Mouse (Mus musculus) forebrain, embryonic 15.5 days (tissue): ENCODE measurements around the gene Sufu. TPM values are rescaled to one million over a fixed set of nuclear protein-coding genes. Genes with fewer than 3 reads are reported as not detected.

Experiments
- ATAC-seq: fragments of 200-750 bp; cut with Nextera tagmentation; replicated peaks from 2 replicates; pipeline ENCODE4 v1.8.0; 2017; ENCODE audit warnings: mild to moderate bottlenecking, moderate TSS enrichment, moderate library complexity
- H3K27ac ChIP-seq: fragments of 300-500 bp; sonication (generic); replicated peaks from 2 replicates; pipeline ENCODE4 v1.5.1; 2015; ENCODE audit warnings: mild to moderate bottlenecking, inconsistent platforms
- H3K27me3 ChIP-seq: fragments of 300-500 bp; sonication (generic); 2 replicates; pipeline ENCODE4 v1.6.1; 2015; ENCODE audit warnings: inconsistent platforms
- H3K36me3 ChIP-seq: fragments of 300-500 bp; sonication (generic); 2 replicates; pipeline ENCODE4 v1.6.1; 2015; ENCODE audit warnings: mild to moderate bottlenecking, inconsistent platforms
- H3K4me1 ChIP-seq: fragments of 300-500 bp; sonication (generic); 2 replicates; pipeline ENCODE4 v1.6.1; 2015; ENCODE audit warnings: inconsistent platforms
- H3K4me2 ChIP-seq: fragments of 300-500 bp; sonication (generic); replicated peaks from 2 replicates; pipeline ENCODE4 v1.6.1; 2015; ENCODE audit warnings: mild to moderate bottlenecking, inconsistent platforms
- H3K4me3 ChIP-seq: fragments of 300-500 bp; sonication (generic); 2 replicates; pipeline ENCODE4 v1.5.1; 2015; ENCODE audit warnings: mild to moderate bottlenecking, inconsistent platforms
- H3K9ac ChIP-seq: fragments of 300-500 bp; sonication (generic); replicated peaks from 2 replicates; pipeline ENCODE4 v1.6.1; 2015; ENCODE audit warnings: mild to moderate bottlenecking, inconsistent platforms
- H3K9me3 ChIP-seq: fragments of 300-500 bp; sonication (generic); 2 replicates; pipeline ENCODE4 v1.6.1; 2016; ENCODE audit warnings: inconsistent platforms
- WGBS: fragments of 180-500 bp; shearing (Covaris S2); methylation state at CpG from one replicate; pipeline ENCODE4 v1.1.7; 2015; ENCODE audit warnings: mixed read lengths; 5-methylcytosine and 5-hydroxymethylcytosine counted together
- polyA plus RNA-seq: library from polyadenylated mRNA; unstranded; fragments of >200 nt; fragmentation: Nextera tagmentation; extraction: Ambion mirVana; gene quantifications from 2 replicates; pipeline ENCODE4 v1.2.1, GENCODE M21; 2015

Gene Sufu
- polyA plus RNA-seq, 1 experiment from 2014 or later: 30.5 TPM

DNA sequence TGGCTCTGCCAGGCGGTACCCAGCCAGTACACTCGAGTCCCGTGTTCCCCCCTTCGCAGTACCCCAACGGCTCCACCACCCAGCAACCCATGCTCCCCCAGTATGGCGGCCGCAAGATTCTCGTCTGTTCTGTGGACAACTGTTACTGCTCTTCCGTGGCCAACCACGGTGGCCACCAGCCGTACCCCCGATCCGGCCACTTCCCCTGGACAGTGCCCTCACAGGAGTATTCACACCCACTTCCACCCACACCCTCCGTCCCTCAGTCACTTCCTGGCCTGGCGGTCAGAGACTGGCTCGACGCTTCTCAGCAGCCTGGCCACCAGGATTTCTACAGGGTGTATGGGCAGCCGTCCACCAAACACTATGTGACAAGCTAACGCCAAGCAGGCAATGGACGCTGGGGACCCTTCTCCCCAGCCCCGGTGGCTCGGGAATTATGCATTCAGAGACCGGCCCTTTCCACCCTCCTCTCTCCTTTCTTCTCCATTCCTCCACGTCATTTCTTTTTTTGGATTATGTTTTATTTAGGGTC lies 118.7 kb downstream of the Sufu start:
- Histone ChIP-seq H3K9ac (no peak overlapping the region), H3K4me1 (peaks cover 22% of the 10 kb centered on the region), H3K27me3 (no peaks in the 10 kb centered on the region), H3K9me3 (no peaks in the 10 kb centered on the region), H3K27ac (no peak overlapping the region), H3K4me2 (no peak overlapping the region), H3K4me3 (no peak overlapping the region), H3K36me3 (peaks cover 50% of the 10 kb centered on the region)
- WGBS: 92% methylated on average over 24 of the region's 24 CpGs
- ATAC-seq: no peak

DNA sequence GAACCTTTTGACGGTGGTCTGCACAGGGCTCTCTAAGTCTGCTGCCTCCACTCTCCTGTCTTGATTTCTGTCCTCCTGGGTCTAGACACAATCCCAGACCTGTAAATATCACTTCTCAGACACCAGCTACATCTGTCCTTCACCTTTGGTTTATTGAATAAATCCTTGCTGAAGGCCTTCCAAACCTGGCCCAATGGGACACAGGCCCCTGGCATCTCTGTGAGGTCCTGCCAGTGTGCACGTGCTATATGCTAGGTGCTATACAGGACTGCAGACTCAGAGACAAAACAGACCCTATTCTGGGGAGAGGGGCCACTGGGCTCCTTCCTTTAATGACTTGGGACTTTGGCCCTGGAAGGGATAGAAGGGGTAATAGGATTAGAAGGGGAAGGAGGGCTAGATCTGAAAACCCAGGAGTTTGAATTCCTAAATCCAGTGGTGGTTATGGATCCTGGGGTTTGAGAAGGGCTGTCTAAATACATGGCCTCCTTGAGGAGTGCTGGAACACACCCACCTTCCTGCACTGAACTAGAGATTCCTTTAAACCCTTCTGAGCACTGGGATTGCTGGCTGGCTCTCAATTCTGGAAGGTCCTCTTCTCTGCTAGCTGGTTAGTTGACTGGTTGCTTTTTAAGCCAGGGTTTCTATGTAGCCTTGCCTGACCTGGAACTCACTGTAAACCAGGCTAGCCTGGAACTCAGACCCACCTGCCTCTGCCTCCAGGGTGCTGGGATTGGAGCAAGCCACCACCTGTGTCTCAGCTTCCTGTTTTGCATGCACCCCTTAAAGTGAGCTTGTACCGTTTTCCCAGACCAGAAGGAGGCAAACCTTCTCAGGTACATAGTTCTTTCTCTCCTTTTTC lies 120.2 kb downstream of the Sufu start:
- Histone ChIP-seq H3K4me1 (peaks cover 13% of the 10 kb centered on the region), H3K4me2 (no peak overlapping the region), H3K27ac (peak overlapping the region; percentile 28), H3K27me3 (no peaks in the 10 kb centered on the region), H3K9me3 (no peaks in the 10 kb centered on the region), H3K4me3 (no peak overlapping the region), H3K9ac (no peak overlapping the region), H3K36me3 (peaks cover 44% of the 10 kb centered on the region)
- 54% methylated on average over 3 of the region's 3 CpGs for WGBS
- no peak for ATAC-seq

- H3K4me2 ChIP-seq: no peak overlapping the region
- peak; percentile 38; the same call in 1 of the 2 replicates for ATAC-seq
- H3K4me3 ChIP-seq: no peak overlapping the region
- peaks cover 36% of the 10 kb centered on the region for H3K36me3 ChIP-seq
- H3K9ac ChIP-seq: no peak overlapping the region
- WGBS: 37% methylated on average over 10 of the region's 14 CpGs
- no peaks in the 10 kb centered on the region for H3K27me3 ChIP-seq
- peaks cover 18% of the 10 kb centered on the region for H3K4me1 ChIP-seq
- peak overlapping the region; percentile 28 for H3K27ac ChIP-seq
- no peaks in the 10 kb centered on the region for H3K9me3 ChIP-seq
Observed at GRCm38 (mm10) chr19:46517529-46518351, 121.0 kb downstream of the Sufu start.

DNA sequence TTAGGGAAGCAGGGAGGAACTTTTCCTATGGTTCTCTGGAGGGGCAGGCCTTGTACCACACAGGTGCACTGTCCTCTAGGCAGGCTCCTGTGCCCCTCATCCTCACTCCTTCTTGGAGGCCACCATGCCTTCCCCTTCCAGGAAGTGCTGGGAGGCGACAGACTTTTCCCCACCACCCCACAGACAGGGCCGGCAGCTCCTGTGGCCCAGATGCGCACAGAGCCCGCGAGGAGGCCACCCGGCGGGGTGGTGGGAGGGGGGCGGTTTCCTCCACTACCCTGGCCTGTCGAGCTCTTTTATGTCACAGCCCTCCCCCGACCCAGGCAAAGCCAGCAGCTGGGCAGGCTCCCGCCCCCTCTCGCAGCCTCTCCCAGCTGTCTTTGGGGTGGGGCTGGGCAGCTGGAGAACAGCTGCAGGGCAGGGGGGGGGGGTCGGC lies 121.7 kb downstream of the Sufu start:
- Histone ChIP-seq H3K4me1 (peaks cover 22% of the 10 kb centered on the region), H3K4me3 (no peak overlapping the region), H3K27me3 (no peaks in the 10 kb centered on the region), H3K27ac (peak overlapping the region; percentile 28; the same call in 1 of the 2 replicates), H3K4me2 (peak overlapping the region; percentile 27), H3K9me3 (no peaks in the 10 kb centered on the region), H3K36me3 (peaks cover 29% of the 10 kb centered on the region), H3K9ac (0 out of 2 replicates have a peak overlapping the region, but pooled peaks have one; percentile 19)
- WGBS: 1% methylated on average over 13 of the region's 13 CpGs
- ATAC-seq: peak; percentile 44

- H3K4me1 ChIP-seq: peaks cover 29% of the 10 kb centered on the region
- peak overlapping the region; percentile 28; the same call in 1 of the 2 replicates for H3K27ac ChIP-seq
Observed at GRCm38 (mm10) chr19:46518828-46519621, 122.3 kb downstream of the Sufu start.

GRCm38 (mm10) chr19:46521698-46522097 lies 125.0 kb downstream of the Sufu start:
- no peaks in the 10 kb centered on the region for H3K9me3 ChIP-seq
- no peaks in the 10 kb centered on the region for H3K27me3 ChIP-seq
- no peak overlapping the region for H3K9ac ChIP-seq
- H3K36me3 ChIP-seq: peaks cover 1% of the 10 kb centered on the region; the same call in 1 of the 2 replicates
- no peak overlapping the region for H3K4me2 ChIP-seq
- H3K27ac ChIP-seq: no peak overlapping the region
- H3K4me3 ChIP-seq: no peak overlapping the region
- ATAC-seq: no peak
- peaks cover 54% of the 10 kb centered on the region for H3K4me1 ChIP-seq

More at GRCm38 (mm10) chr19:46518828-46519621, 122.3 kb downstream of the Sufu start:
- H3K4me2 ChIP-seq: peak overlapping the region; percentile 27; the same call in 1 of the 2 replicates
- ATAC-seq: no peak
- peaks cover 24% of the 10 kb centered on the region for H3K36me3 ChIP-seq
- H3K27me3 ChIP-seq: no peaks in the 10 kb centered on the region
- no peak overlapping the region for H3K9ac ChIP-seq
- H3K9me3 ChIP-seq: no peaks in the 10 kb centered on the region
- WGBS: 19% methylated on average over 5 of the region's 5 CpGs
- no peak overlapping the region for H3K4me3 ChIP-seq

DNA sequence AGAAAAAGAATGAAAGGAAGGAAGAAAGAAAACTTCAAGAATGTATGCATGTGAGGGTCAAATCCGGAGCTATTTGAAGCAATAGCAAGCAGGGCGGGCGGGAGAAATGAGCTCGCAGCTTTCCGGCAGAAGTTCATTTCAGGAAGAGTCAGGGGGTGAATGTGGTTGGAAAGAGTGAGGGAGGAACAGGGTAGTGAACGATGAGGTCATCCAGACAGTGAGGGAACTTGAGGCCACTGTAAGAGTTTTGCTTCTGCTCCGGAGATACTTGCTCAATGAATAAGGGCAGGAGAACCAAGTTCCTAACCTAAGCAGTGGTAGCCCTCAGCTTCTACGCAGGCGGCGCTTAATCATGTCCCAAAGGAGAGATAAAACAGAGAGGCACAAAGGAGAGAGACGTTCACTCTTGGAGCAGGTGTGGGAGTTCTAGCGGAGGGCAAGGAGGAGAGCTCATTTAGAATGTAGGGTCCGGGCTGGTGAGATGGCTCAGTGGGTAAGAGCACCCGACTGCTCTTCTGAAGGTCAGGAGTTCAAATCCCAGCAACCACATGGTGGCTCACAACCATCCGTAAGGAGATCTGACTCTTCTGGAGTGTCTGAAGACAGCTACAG lies 125.8 kb downstream of the Sufu start:
- no peak overlapping the region for H3K4me2 ChIP-seq
- peaks cover 61% of the 10 kb centered on the region for H3K4me1 ChIP-seq
- no peaks in the 10 kb centered on the region for H3K9me3 ChIP-seq
- ATAC-seq: no peak
- WGBS: 56% methylated on average over 15 of the region's 15 CpGs
- H3K9ac ChIP-seq: no peak overlapping the region
- peak overlapping the region; percentile 85 for H3K27ac ChIP-seq
- no peaks in the 10 kb centered on the region for H3K36me3 ChIP-seq
- H3K4me3 ChIP-seq: no peak overlapping the region
- no peaks in the 10 kb centered on the region for H3K27me3 ChIP-seq

DNA sequence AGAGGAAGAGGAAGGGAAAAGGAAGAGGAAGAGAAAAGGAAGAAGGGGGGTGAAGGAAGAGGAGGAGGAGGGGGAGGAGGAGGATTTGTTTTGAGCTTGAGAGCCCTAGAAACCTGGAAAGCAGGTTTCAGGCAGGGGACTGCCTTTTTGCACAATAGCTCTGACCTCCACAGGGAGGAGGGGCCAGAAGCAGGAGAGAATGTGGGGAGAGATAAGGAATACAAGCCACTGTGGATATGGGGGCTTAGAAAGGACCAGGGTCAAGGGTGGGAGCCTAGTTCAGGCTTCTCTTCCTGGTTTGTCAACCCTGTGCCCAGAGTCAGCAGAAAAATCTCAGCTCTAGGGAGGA lies 126.4 kb downstream of the Sufu start:
- no peaks in the 10 kb centered on the region for H3K27me3 ChIP-seq
- H3K4me2 ChIP-seq: peak overlapping the region; percentile 44
- no peaks in the 10 kb centered on the region for H3K36me3 ChIP-seq
- peak overlapping the region; percentile 24 for H3K4me3 ChIP-seq
- H3K9ac ChIP-seq: peak overlapping the region; percentile 27; the same call in 1 of the 2 replicates
- no peak for ATAC-seq
- H3K27ac ChIP-seq: peak overlapping the region; percentile 85
- H3K9me3 ChIP-seq: no peaks in the 10 kb centered on the region
- H3K4me1 ChIP-seq: peaks cover 61% of the 10 kb centered on the region

DNA sequence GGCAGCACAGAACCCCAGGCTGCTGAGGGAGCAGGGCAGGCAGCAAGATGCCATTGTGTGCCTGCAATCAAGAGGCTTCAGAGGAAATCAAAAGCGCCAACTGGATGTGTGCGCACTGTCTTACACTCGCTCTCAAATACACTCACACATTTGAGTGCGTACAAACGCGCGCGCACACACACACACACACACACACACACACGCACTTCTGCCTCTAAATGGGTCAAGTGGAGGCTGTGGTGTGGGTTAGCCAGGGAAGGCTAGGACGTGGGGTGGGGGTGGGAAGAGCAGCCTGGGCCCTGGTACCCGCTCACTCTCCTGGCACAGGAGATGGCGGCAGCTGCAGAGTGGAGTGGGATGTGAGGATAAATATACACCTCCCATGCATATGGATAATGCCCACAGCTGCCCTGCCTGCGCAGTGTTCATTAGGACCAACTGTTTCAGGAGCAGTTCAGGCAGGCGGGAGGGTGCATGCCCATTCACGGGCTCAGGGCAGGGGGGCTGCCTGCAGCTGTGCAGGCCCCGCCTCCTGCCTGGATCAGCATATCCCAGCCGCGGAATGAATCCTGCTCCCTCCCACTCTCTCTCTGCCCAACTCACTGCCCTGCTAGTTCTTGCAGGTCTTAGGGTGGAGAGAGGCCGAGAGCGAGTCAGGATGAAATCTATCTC lies 126.9 kb downstream of the Sufu start:
- peak overlapping the region; percentile 24 for H3K4me3 ChIP-seq

DNA sequence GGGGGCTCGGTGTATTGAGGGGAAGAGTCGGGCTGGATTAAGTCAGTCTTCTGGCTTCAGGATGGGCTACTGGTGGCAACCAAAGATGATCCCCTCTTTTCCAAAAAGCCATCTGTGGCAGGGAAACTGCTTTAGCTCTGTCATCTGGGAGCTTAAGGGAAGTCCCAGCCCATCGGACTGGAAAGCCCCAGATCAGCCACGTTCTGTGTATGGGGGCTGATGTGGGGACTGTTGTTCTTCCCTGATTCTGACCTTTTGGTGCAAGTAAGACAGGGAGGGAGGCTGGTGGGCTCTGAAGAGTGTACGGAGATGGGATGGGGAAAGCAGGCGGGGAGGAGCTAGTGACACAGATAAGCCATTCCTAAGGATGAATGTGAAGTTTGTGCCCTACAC lies 127.5 kb downstream of the Sufu start:
- no peaks in the 10 kb centered on the region for H3K9me3 ChIP-seq
- H3K27me3 ChIP-seq: no peaks in the 10 kb centered on the region
- 11% methylated on average over 6 of the region's 6 CpGs for WGBS
- no peak for ATAC-seq
- no peaks in the 10 kb centered on the region for H3K36me3 ChIP-seq
- H3K4me1 ChIP-seq: peaks cover 64% of the 10 kb centered on the region
- H3K27ac ChIP-seq: peak overlapping the region; percentile 85
- peak overlapping the region; percentile 27; the same call in 1 of the 2 replicates for H3K9ac ChIP-seq
- peak overlapping the region; percentile 24 for H3K4me3 ChIP-seq
- peak overlapping the region; percentile 44 for H3K4me2 ChIP-seq

More for the DNA sequence above, 126.9 kb downstream of the Sufu start:
- Histone ChIP-seq H3K9me3 (no peaks in the 10 kb centered on the region), H3K4me1 (peaks cover 61% of the 10 kb centered on the region), H3K27me3 (no peaks in the 10 kb centered on the region), H3K4me2 (peak overlapping the region; percentile 44), H3K9ac (peak overlapping the region; percentile 27; the same call in 1 of the 2 replicates), H3K27ac (peak overlapping the region; percentile 85), H3K36me3 (no peaks in the 10 kb centered on the region)
- WGBS: 2% methylated on average over 20 of the region's 20 CpGs
- peak; percentile 90 for ATAC-seq
